Mouse (Mus musculus) embryonic fibroblast, embryonic 13.5 days (primary cell): ENCODE measurements around the gene Git2. TPM values are rescaled to one million over a fixed set of nuclear protein-coding genes. Genes with fewer than 3 reads are reported as not detected.

Experiments
- H3K27ac ChIP-seq: 2 replicates; pipeline ENCODE4 v1.5.1; 2012; ENCODE audit warnings: low read length, control low read depth, inconsistent platforms; ENCODE audit not compliant: insufficient read depth
- H3K4me1 ChIP-seq: 2 replicates; pipeline ENCODE4 v1.6.1; 2011; ENCODE audit warnings: low read length; ENCODE audit not compliant: control insufficient read depth, insufficient read depth
- H3K4me3 ChIP-seq: 2 replicates; pipeline ENCODE4 v1.5.1; 2011; ENCODE audit warnings: mild to moderate bottlenecking, control low read depth, low read length; ENCODE audit not compliant: insufficient read depth
- CTCF ChIP-seq: IDR thresholded peaks from 2 replicates; pipeline ENCODE4 v1.5.1; 2011; ENCODE audit warnings: mild to moderate bottlenecking, control low read depth, low read length, moderate library complexity, borderline replicate concordance; ENCODE audit not compliant: insufficient read depth
- POLR2A ChIP-seq: IDR thresholded peaks from 2 replicates; pipeline ENCODE4 v1.6.1; 2011; ENCODE audit warnings: low read depth, mild to moderate bottlenecking, control low read depth, low read length, moderate library complexity
- polyA plus RNA-seq: library from polyadenylated mRNA; stranded (reverse); fragments of >200 nt; gene quantifications from 2 replicates; pipeline ENCODE4 v1.2.4, GENCODE M21; 2011; ENCODE audit warnings: low read depth; ENCODE audit not compliant: missing spikeins, insufficient read length

The Git2 gene
- polyA plus RNA-seq, 1 experiment, result 58.0 TPM

GRCm38 (mm10) chr5:114783405-114784163, 8.3 kb upstream of the Git2 start:
- Histone ChIP-seq H3K27ac (no peak overlapping the region), H3K4me1 (no peaks in the 10 kb centered on the region), H3K4me3 (no peak overlapping the region)
- TF ChIP-seq CTCF (no peak), POLR2A (no peak)

- Histone ChIP-seq H3K4me1 (no peaks in the 10 kb centered on the region), H3K27ac (no peak overlapping the region), H3K4me3 (no peak overlapping the region)
- TF ChIP-seq POLR2A, result no peak
- no peak for TF ChIP-seq CTCF
These were observed 7.7 kb upstream of the Git2 start for GRCm38 (mm10) chr5:114782991-114783390.

GRCm38 (mm10) chr5:114780912-114781311, 5.6 kb upstream of the Git2 start:
- H3K27ac ChIP-seq, result no peak overlapping the region
- no peaks in the 10 kb centered on the region; the same call in 1 of the 2 replicates for H3K4me1 ChIP-seq
- TF ChIP-seq POLR2A (no peak), CTCF (no peak)
- H3K4me3 ChIP-seq, result no peak overlapping the region

- H3K4me1 ChIP-seq, result no peaks in the 10 kb centered on the region; the same call in 1 of the 2 replicates
- no peak overlapping the region for H3K4me3 ChIP-seq
- no peak for TF ChIP-seq POLR2A
- no peak for TF ChIP-seq CTCF
- H3K27ac ChIP-seq, result no peak overlapping the region
These were observed 4.7 kb upstream of the Git2 start for GRCm38 (mm10) chr5:114779956-114780489.

GRCm38 (mm10) chr5:114776174-114776573, 857 bp upstream of the Git2 start:
- Histone ChIP-seq H3K27ac (no peak overlapping the region), H3K4me1 (peaks cover 8% of the 10 kb centered on the region), H3K4me3 (peak overlapping the region; percentile 96)
- TF ChIP-seq POLR2A (no peak), CTCF (no peak)

GRCm38 (mm10) chr5:114774403-114775051, 790 bp downstream of the Git2 start, which contains the start of gene Ankrd13a:
Ankrd13a (plus strand) TSS chr5:114774677.
- peak within 1 kb of the TSS; percentile 79 for H3K27ac ChIP-seq
- peaks cover 8% of the 10 kb centered on the region for H3K4me1 ChIP-seq
- H3K4me3 ChIP-seq, result peak within 1 kb of the TSS; percentile 96
- TF ChIP-seq POLR2A (peak; percentile 75), CTCF (no peak)

- Histone ChIP-seq H3K4me1 (peaks cover 8% of the 10 kb centered on the region), H3K27ac (peak overlapping the region; percentile 46), H3K4me3 (peak overlapping the region; percentile 96)
- no peak for TF ChIP-seq CTCF
- peak; percentile 44 for TF ChIP-seq POLR2A
These were observed 1.5 kb downstream of the Git2 start for GRCm38 (mm10) chr5:114773780-114774179.

- TF ChIP-seq POLR2A (peak; percentile 81), CTCF (no peak)
These were observed 2.1 kb downstream of the Git2 start for GRCm38 (mm10) chr5:114773211-114773710.

GRCm38 (mm10) chr5:114772456-114773203, 2.7 kb downstream of the Git2 start:
- peak overlapping the region; percentile 87 for H3K4me3 ChIP-seq
- H3K27ac ChIP-seq, result no peak overlapping the region
- H3K4me1 ChIP-seq, result peaks cover 8% of the 10 kb centered on the region
- no peak for TF ChIP-seq POLR2A
- no peak for TF ChIP-seq CTCF

More at GRCm38 (mm10) chr5:114773211-114773710, 2.1 kb downstream of the Git2 start:
- Histone ChIP-seq H3K4me1 (peaks cover 8% of the 10 kb centered on the region), H3K4me3 (peak overlapping the region; percentile 96), H3K27ac (peak overlapping the region; percentile 46)
